Mouse (Mus musculus) kidney, adult 2 months (tissue): ENCODE data around the gene Bmp2k.

Experiments
- CTCF ChIP-seq: fragments of 200-500 bp; conservative IDR thresholded peaks from 2 replicates; pipeline ENCODE4 v1.5.1; 2011; ENCODE audit warnings: low read depth, mild to moderate bottlenecking, control low read depth, low read length, moderate library complexity, mixed read lengths; ENCODE audit not compliant: insufficient read depth, insufficient read length
- POLR2A ChIP-seq: fragments of 200-500 bp; IDR thresholded peaks from one replicate; pipeline ENCODE4 v1.6.1; 2011; ENCODE audit warnings: low read depth, low read length, control low read depth

DNA sequence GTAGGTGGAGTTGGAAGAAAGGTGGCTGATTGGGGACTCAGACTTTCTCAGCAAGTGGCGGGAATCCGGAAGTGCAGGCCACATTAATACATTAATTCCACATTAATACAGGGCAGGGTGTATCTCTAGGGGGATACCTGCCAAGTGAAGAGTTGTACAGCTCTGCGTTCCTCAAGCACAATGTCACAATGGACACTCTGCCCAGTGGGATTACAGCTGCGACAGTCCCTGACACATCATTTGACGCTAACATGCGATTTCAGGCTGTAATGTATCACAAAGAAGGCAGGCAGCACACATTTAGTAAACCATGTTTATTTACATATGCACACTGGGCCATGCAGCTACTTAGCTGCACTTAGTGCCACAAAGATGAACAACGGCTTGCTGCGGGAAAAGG lies 95.5 kb downstream of the Bmp2k start:
- TF ChIP-seq CTCF (no peak), POLR2A (no peak)
